Mouse (Mus musculus) inflammation-experienced regulatory T-cells, adult 6 months (primary cell): ENCODE measurements around the gene Ptgis. TPM values are rescaled to one million over a fixed set of nuclear protein-coding genes. Genes with fewer than 3 reads are reported as not detected.

Source experiments
- ATAC-seq: one replicate; pipeline ENCODE4 v1.8.0; 2017
- polyA plus RNA-seq, 3 experiments: library from polyadenylated mRNA; unstranded; fragments of 100-300 nt; shearing (Covaris generic); gene quantifications; one replicate each; pipeline ENCODE4 v1.2.1; 2017

The Ptgis gene
- polyA plus RNA-seq, 3 experiments from 2014 or later = not detected

- no peak for ATAC-seq
Observed at GRCm38 (mm10) chr2:167263040-167263810, 22.8 kb upstream of the Ptgis start.

GRCm38 (mm10) chr2:167262433-167262832 lies 22.0 kb upstream of the Ptgis start:
- no peak for ATAC-seq

GRCm38 (mm10) chr2:167261106-167261505 lies 20.7 kb upstream of the Ptgis start:
- no peak for ATAC-seq

- no peak for ATAC-seq
Observed at GRCm38 (mm10) chr2:167257790-167258189, 17.4 kb upstream of the Ptgis start.

GRCm38 (mm10) chr2:167254808-167255207 lies 14.4 kb upstream of the Ptgis start:
- no peak for ATAC-seq

GRCm38 (mm10) chr2:167254185-167254584 lies 13.8 kb upstream of the Ptgis start:
- no peak for ATAC-seq

GRCm38 (mm10) chr2:167253476-167253875 lies 13.1 kb upstream of the Ptgis start:
- ATAC-seq = no peak

GRCm38 (mm10) chr2:167252057-167252687 lies 11.8 kb upstream of the Ptgis start:
- ATAC-seq = no peak

- no peak for ATAC-seq
Observed at GRCm38 (mm10) chr2:167250736-167251337, 10.4 kb upstream of the Ptgis start.

- ATAC-seq = no peak
Observed at GRCm38 (mm10) chr2:167250003-167250735, 9.8 kb upstream of the Ptgis start.

- no peak for ATAC-seq
Observed at GRCm38 (mm10) chr2:167249591-167249990, 9.2 kb upstream of the Ptgis start.

- ATAC-seq = no peak
Observed at GRCm38 (mm10) chr2:167247823-167248222, 7.4 kb upstream of the Ptgis start.

- ATAC-seq = no peak
Observed at GRCm38 (mm10) chr2:167246704-167247103, 6.3 kb upstream of the Ptgis start.

GRCm38 (mm10) chr2:167244892-167245291 lies 4.5 kb upstream of the Ptgis start:
- no peak for ATAC-seq

- no peak for ATAC-seq
Observed at GRCm38 (mm10) chr2:167243831-167244563, 3.6 kb upstream of the Ptgis start.

GRCm38 (mm10) chr2:167239262-167239661 lies 1.1 kb downstream of the Ptgis start:
- ATAC-seq = no peak

GRCm38 (mm10) chr2:167237224-167237623 lies 3.2 kb downstream of the Ptgis start:
- ATAC-seq = no peak

- no peak for ATAC-seq
Observed at GRCm38 (mm10) chr2:167236174-167236573, 4.2 kb downstream of the Ptgis start.

GRCm38 (mm10) chr2:167235338-167236018 lies 4.9 kb downstream of the Ptgis start:
- ATAC-seq = no peak

GRCm38 (mm10) chr2:167233771-167234170 lies 6.6 kb downstream of the Ptgis start:
- no peak for ATAC-seq

- no peak for ATAC-seq
Observed at GRCm38 (mm10) chr2:167233009-167233335, 7.4 kb downstream of the Ptgis start.
